Mouse (Mus musculus) brain, embryonic 14.5 days (tissue): Measurements from ENCODE around the gene Duoxa1.

ENCODE experiments used
- CTCF ChIP-seq: fragments of 200-500 bp; IDR thresholded peaks from 2 replicates; pipeline ENCODE4 v1.5.1; 2012; ENCODE audit warnings: inconsistent platforms, mild to moderate bottlenecking, moderate library complexity, borderline replicate concordance; ENCODE audit not compliant: insufficient read depth, insufficient read length; ENCODE audit errors: extremely low read depth
- POLR2A ChIP-seq: fragments of 200-500 bp; IDR thresholded peaks from 2 replicates; pipeline ENCODE4 v1.6.1; 2012; ENCODE audit warnings: mild to moderate bottlenecking, inconsistent platforms, borderline replicate concordance; ENCODE audit not compliant: poor library complexity, insufficient read depth, insufficient read length, severe bottlenecking; ENCODE audit errors: extremely low read depth

DNA sequence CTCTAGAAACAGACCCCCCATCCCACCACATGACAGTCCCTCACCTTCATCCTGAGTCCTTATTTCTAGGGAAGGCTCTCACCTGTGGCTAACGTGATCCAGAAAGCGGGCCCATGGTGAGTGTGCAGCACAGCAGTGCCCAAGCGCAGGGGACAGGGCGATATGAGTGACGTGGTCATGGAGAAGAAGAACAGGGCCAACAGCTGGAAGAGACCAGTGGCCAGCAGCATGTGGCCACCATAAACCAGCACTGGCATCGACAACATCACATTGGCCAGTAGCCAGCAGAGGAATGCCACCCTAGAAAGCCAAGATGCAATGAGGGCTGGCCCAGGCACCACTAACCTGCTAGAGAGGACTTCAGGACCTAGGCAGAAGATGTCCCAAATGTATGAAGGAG lies 9.0 kb downstream of the Duoxa1 start:
- TF ChIP-seq CTCF (no peak), POLR2A (no peak)
